Mouse (Mus musculus) activated CD4-positive, CD25-positive, alpha-beta regulatory T cell, adult 9 weeks (primary cell): ENCODE data around the gene Arf1. TPM values are rescaled to one million over a fixed set of nuclear protein-coding genes. Genes with fewer than 3 reads are reported as not detected.

ENCODE experiments used
- polyA plus RNA-seq: library from polyadenylated mRNA; unstranded; fragments of 100-300 nt; shearing (Covaris generic); gene quantifications from one replicate; pipeline ENCODE4 v1.2.1, GENCODE M21; 2017

Gene Arf1
- polyA plus RNA-seq = 499 TPM

DNA sequence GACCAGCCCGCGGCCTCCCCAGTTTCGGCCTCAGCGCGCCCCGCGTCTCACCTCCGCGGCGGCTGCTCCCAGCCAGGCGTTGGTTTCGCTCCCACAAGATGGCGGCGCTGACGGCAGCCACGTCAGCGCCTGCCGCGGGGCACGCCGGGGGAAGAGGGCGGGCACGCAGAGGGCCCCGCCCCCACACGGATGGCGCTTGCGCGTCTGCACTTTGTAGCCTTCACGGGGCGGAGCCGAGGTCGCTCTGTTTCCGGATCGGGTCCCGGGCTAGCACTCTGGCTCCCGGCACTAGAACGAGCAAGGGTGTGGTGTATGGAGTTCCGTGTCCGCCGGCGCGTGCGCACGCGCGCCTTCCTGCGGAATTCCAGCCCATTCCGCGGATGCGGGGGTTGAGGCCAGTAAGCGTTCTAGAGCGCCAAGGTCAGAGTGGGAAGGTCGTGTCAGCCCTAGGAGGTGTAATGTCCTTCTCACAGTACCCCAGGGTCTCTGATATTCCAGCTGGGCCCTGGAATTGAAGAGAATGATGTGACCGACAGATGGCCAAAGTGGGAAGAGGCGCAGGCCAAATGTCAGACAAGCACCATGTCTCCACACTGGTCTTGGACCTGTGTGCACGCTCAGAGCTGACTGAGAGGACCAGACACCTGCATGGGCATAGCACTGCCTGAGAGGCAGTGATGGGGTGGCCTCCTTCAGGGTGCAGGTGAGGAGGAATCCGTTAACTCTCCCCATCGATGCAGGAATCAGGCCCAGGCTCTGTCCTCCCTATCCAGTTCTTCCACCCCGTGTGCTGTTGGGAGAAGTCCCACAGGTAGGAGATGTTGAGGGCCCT, at the start of gene Arf1:
Arf1 (minus strand) TSS at position 149 of the 832 bp plus-strand sequence.

GRCm38 (mm10) chr11:59208153-59208831, 19.8 kb downstream of the Arf1 start, which contains the start of gene 2310033P09Rik:
TSS of gene 2310033P09Rik (plus strand) at chr11:59208321.

DNA sequence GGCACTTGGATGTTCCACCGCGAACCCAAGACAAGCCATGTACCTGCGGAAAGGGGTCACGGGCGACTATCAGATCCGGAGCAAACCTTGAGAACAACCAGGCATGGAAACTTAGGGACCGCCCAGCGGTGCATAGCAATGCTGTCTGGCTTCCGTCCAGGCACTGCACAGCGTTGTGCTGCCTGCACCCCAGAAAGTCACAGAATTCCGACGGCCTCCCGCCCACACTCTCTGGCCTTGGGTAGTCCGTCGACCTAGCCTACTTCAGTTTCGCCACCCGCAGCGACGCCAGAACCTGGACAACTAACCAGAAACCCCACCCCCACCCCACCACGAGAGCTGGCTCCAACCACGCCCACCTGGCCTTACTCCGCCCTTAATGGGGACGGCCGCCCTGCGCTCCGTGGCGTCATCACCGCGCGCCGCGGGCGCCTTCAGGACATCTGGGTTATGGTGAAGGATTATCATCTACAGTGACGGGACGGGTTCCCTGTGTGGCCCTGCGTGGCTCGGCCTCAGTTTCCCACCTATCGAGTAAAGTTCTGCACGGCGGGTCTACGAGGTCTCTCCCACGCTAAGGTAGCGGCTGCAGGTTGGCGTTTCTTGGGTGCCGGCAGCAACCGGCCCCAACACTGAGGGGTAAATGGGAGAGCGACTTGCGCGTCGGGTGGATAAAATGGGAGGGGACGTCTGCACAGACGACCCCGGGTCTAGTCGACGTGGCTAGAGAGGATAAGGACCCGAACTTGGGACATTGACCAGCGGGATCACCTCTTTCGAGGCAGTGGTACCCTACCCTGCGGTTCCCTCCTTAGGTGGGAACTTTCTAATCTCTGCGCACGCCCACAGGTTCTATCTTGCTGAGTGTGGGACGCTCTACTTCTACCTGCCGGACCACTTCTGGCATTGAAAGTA, 25.7 kb downstream of the Arf1 start, which contains the start of gene Mrpl55:
Mrpl55 (plus strand) TSS at position 406 of the 915 bp plus-strand sequence.

GRCm38 (mm10) chr11:59192059-59192386, 36.0 kb downstream of the Arf1 start, which contains the start of gene Guk1:
TSS of gene Guk1 (minus strand) at chr11:59192212.

DNA sequence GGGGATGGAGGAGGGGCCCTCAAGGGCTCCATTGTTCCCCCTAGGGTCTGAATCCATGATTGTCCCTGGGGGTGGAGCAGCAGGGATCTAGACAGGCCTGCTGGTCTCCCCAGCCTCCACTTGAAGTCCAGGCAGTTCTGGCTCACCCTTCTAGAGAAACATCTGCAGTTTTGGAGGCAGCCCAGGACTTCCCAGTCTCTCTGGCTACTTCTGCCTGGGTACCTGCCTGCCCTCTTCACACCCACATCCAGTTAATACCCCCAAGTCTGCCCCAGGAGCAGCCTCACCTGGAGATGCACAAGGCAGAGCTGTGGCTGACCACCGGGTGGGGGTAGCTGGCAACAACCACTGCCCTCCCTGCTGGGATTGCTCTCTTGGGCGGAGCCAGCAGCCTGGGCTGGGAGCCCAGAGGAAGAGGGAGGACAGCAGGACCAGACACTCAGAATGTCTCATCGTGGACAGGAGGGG, 45.2 kb downstream of the Arf1 start, which contains the start of gene Gjc2:
Gjc2 (minus strand) TSS at position 350 of the 468 bp plus-strand sequence.

DNA sequence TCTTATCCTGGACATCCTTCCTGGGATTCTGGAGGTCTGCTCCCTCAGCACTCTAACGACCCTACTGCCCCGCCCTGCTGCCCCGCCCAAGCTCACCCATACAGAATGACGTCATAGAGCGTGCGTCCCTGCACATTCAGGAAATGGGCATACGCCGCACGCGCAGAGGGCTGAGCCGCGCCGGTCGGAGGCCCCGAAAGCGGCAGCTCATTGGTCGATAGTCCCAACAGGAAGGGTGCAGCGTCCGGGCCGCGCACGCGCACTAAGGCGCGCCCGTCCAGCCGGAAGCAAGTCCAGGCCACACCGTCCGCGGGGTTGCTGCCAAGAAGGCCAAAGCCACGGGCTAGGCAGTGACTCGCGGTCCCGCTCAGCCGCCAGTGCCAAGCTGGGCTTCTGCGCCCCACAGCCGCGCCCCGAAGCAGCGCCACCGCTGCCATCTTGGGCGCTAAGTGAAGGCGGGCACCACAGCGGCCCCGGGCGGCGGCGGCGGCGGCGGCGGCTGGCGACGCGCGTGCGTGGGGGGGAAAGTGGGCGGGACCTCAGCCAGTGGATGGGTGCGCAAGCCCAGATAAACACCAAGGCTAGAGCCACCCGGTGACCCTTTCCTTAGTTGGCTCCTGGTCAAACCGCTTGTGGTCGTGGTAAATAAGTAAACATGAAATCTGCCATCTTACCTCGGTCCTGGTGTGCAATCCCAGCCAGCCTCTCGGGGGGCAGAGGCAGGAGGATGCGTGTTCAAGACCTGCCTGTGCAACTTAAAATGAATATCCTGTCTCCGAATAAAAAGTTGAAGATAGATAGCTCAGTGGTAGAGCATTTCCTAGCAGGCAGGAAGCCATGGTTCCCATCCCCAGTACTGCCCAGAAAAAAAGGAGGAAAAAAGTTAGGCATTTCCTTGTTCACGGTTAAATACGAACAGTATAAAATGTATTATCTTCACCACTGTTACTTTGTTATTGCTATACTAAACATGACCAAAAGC, 64.5 kb downstream of the Arf1 start, which contains the start of gene Iba57:
Iba57 (minus strand) TSS at position 485 of the 982 bp plus-strand sequence.

Other genes starting within 250 kb of the Arf1 start
- gene Obscn, start 91.9 kb downstream of the Arf1 start, polyA plus RNA-seq = not detected
- gene Iba57, start 64.5 kb downstream of the Arf1 start, polyA plus RNA-seq = 2.3 TPM
- not detected for gene Gjc2, start 45.1 kb downstream of the Arf1 start, polyA plus RNA-seq
- gene Guk1, start 36.1 kb downstream of the Arf1 start, polyA plus RNA-seq = 79.9 TPM
- gene Mrpl55, start 25.8 kb downstream of the Arf1 start, polyA plus RNA-seq = 51.4 TPM
- gene 2310033P09Rik, start 19.9 kb downstream of the Arf1 start, polyA plus RNA-seq = 28.9 TPM
- gene Wnt3a, start 62.5 kb upstream of the Arf1 start, polyA plus RNA-seq = not detected
- not detected for gene Wnt9a, start 78.7 kb upstream of the Arf1 start, polyA plus RNA-seq
- not detected for gene Prss38, start 147.4 kb upstream of the Arf1 start, polyA plus RNA-seq
- gene Jmjd4, start 221.8 kb upstream of the Arf1 start, polyA plus RNA-seq = 14.5 TPM
- gene Snap47, start 222.9 kb upstream of the Arf1 start, polyA plus RNA-seq = 64.8 TPM
- 2.9 TPM for gene Zfp867, start 244.2 kb upstream of the Arf1 start, polyA plus RNA-seq